Mouse (Mus musculus): Measurements from ENCODE around the gene Grid2.

Grid2 gene

DNA sequence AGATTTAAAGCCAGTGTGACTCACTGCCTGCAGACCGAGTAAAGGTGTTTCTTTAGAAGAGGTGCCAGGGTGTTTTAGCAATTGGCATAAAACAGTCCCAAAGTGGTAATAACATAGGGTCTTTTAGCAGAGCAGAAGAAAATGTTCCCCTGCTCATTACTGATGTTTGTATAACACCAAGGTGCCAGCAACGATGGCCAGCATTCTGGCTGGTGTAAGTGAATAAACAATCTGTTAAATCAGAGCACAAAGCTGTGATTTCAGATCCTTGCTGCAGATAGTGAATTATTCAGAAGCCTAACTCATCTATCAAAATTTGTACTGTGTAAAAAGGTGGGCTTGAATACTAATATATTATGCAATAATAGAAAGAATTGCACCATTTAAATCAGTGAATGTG lies 353.9 kb downstream of the Grid2 start:
- no peak for DNase-seq (ENCODE audit: low spot score in 2 of 2)

- DNase-seq (ENCODE audit: low spot score in 2 of 2) = no peak
Observed at GRCm38 (mm10) chr6:63635970-63636369, 380.3 kb downstream of the Grid2 start.

GRCm38 (mm10) chr6:63659423-63659822 lies 403.7 kb downstream of the Grid2 start:
- DNase-seq (ENCODE audit: low spot score in 2 of 2) = no peak

DNA sequence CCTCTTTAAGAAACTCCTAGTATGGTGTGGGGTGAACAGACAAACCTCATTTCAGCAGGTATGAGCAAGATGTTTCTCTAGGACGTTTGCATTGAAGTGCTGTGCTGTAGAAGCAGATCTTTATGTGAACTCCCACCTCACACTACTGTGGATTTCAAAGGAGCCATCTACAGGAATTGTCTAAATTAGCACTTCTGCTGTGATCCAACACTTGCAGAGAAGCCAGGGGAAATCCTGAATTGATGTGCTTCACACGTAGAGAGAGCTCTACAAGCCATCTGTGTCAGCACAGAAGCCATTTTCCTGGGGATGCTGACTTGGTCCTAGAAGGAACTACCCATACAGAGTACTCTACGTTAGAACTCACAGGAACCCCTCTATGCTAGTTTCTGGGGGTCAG lies 430.0 kb downstream of the Grid2 start:
- DNase-seq (ENCODE audit: low spot score in 2 of 2) = no peak

DNA sequence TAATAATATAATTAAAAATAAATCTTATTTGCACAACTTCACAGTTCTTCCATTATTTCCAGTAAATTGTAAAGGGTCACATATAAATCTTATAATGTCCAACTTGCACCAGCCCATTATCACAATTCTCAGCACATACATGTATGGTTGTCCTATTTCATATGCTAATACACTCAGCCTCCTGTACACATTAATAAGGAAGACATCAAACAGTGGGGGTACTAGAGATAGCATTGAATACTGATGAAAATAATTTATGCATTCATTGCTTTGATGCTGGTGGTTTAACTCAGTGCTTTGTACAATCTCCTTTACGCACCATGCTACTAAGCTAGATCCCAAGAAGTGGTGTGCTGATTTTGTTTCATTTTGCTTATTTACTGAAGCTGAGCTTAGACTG lies 446.0 kb downstream of the Grid2 start:
- no peak for DNase-seq (ENCODE audit: low spot score in 2 of 2)

DNA sequence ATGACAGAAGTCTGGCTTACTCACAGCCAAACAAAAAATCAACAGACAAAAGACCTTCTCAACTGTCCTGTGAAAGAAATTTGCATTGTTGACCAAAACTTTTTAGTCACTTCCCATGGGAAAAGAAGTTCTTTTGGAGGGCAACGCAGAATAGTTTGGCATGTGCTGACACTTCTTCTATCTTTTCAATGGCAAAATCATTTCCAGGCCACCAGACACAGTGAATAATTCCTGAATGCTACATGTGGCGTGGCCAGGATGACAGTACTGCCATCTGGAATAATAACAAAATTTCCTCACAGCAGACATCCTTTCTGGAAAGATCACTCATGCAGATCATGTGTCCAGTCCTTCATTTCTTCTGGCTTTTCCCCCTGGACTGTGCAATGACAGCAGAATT lies 478.1 kb downstream of the Grid2 start:
- DNase-seq (ENCODE audit: low spot score in 2 of 2) = no peak

DNA sequence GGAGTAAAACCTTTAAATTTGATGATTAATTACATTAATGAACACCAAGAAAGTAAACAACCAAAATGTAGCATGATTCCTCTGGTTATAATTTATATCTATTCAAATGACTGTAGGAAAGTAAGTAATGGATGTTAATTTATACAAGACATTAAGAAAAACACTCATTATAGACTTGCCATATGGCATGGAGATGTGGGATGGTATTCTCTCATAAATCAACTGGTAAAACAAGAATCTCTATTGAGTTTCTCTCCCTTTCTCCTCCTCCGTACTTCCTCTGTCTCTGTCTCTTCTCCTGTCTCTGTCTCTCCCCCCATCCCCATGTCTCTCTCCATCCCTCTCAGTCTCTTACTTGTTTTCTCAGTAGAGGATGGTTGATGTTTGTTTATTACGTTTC lies 506.9 kb downstream of the Grid2 start:
- no peak for DNase-seq (ENCODE audit: low spot score in 2 of 2)

DNA sequence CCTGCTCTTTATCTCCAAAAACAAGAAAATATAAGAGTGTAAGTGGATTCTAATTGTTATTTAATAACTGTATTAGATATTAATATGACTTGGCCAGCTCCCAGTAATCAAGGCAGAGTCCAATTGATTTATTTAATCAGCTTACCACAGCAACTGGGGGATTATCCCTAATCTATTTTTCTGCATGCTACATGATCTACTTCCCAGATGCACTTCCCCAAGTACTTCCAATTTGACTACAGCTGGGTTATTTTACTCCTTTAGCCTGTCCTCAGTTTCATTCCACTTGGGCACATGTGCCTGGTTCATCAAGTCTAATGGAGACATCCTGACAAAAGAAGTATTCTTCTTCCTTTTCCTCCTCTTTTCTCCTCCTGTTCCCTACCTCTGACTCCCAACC lies 539.0 kb downstream of the Grid2 start:
- no peak for DNase-seq (ENCODE audit: low spot score in 2 of 2)

DNA sequence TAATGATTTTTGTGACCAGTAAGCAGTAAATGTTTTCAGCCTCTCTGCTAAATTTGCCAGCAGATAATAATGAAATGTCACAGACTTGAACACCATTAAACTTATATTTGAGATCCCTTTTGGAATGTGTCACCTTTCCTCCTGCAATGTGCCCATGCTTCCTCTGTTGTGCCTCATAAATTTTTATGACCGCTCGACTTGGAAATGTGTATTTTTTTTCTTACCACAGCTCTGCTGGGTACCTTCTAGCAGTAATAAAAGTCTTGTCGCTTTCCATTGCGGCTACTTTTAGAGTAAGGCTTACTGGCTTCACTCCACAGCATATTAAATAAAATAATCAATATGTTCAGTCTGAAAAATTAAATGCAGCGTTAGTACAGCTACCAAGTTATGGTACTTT lies 564.6 kb downstream of the Grid2 start:
- no peak for DNase-seq (ENCODE audit: low spot score in 2 of 2)

DNA sequence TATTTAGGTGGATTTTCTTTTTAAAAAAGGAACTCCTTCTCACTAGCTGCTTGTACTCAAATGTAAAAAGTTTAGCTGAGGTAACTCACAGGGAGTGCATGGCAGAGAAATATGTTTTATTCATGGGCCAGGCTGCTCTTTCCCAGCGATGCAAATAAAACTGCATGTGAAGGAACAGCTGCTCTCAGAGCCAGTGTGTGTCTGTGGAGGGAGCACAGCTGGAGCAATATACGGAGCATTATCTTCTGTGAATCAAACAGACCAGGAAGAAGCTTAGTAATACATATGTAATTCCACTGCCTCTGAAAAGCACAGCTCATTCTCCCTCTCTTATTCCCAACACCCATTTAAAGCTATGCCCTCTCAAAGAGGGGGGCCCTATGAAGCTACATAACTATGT lies 607.0 kb downstream of the Grid2 start:
- DNase-seq (ENCODE audit: low spot score in 2 of 2) = no peak

GRCm38 (mm10) chr6:63877088-63877764 lies 621.5 kb downstream of the Grid2 start:
- no peak for DNase-seq (ENCODE audit: low spot score in 2 of 2)

DNA sequence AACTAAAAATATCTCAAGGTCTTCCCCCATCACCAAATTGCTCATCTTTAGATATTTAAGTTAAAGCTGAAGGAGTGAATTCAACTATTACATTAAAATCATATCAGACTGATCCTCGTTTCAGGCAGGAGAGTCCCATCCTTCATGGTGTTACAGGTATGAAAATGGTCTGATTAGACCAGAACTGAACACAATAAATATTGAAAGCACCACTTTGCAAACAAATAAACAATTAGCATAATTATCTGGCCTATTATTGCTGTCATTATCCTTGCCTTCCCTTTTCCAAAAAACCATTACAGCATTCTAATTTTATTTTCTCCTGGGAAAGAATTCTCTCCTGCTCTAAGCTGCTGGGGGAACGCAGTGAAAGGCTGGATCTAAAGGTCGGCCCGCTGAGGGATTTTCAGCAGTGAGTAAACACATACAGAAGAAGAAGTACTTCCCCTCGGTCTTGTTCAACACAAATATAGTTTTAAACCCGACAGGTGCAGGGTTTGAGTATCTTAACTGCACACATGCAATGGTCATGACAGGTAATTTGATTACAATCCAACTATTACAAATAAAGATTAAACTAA lies 622.2 kb downstream of the Grid2 start:
- no peak for DNase-seq (ENCODE audit: low spot score in 2 of 2)

DNA sequence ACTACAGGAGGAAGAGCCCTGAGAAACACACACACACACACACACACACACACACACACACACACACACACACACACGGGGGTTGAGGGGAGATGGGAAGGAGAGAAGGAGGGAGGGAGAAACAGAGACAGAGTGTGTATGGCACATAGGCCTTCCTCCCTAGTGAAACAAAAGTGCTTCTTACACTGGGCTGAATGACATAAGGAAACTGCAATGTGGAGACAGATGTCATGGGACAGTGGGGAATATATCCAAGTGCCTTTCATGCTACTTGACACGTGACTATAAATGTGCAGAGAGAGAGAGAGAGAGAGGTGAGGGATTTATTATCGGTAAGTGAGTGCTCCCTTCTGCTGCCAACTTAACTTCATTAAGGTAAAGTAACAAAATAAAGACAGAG lies 639.0 kb downstream of the Grid2 start:
- DNase-seq (ENCODE audit: low spot score in 2 of 2) = no peak

GRCm38 (mm10) chr6:63898171-63898570 lies 642.5 kb downstream of the Grid2 start:
- DNase-seq (ENCODE audit: low spot score in 2 of 2) = no peak

GRCm38 (mm10) chr6:63917035-63917570 lies 661.4 kb downstream of the Grid2 start:
- DNase-seq (ENCODE audit: low spot score in 2 of 2) = no peak

GRCm38 (mm10) chr6:63921951-63922350 lies 666.3 kb downstream of the Grid2 start:
- DNase-seq (ENCODE audit: low spot score in 2 of 2) = no peak

DNA sequence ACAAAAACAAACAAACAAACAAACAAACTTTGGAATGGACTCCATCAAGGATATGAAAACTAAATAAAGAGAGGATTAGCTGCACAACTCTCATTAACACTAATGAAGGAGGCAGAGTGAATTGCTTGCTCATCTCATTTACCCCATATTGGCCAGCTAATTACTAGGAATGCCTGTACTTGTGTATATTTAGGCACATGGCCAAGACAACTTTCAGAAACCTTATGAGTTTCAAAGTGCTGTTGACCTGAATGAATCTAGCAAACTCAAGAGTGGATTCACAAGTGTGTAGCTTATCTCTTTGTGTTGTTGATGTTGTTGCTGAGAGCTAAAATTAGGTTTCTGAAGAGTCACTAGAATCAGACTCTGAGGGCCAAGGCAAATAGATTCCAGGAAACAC lies 675.5 kb downstream of the Grid2 start:
- DNase-seq (ENCODE audit: low spot score in 2 of 2) = no peak

DNA sequence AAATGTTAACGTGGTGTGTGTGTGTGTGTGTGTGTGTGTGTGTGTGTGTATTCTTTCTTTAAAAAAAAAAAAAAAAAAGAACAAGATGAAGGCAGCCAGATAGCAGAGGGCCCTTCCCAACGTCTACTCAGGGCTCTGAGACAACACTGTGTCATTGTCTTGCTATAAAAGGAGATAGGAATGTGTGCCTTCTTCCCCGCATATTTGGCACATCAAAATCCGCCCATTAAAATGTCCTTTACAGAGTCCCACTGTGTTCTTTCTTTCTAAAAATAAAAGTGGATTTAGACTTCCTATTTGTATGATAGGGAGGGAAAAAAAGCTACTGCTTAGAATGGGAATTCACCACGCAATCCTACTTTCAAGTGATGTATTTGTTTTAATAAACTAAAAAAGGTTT lies 691.0 kb downstream of the Grid2 start:
- no peak for DNase-seq (ENCODE audit: low spot score in 2 of 2)

DNA sequence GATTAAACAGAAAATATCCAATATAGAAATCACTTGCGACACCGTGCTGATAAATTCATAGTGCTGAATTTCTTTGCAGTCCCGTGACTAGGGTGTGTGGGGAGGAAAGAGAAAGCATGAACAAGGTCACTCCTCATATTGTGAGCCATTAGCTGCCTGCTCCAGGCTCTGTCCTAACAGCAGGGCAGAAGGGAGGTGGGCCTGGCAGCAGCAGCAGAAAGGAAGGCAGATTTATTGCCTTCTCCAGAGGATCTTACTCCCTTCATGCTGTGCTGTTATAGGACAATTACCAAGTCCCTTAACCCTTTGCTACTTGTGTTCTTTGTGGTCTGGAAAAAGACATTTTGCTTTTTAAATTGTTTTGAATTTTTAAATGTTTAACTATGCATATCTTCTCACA lies 708.1 kb downstream of the Grid2 start:
- no peak for DNase-seq (ENCODE audit: low spot score in 2 of 2)

GRCm38 (mm10) chr6:63964269-63964668 lies 708.6 kb downstream of the Grid2 start:
- no peak for DNase-seq (ENCODE audit: low spot score in 2 of 2)

- DNase-seq (ENCODE audit: low spot score in 2 of 2) = no peak
Observed at GRCm38 (mm10) chr6:63964735-63965134, 709.1 kb downstream of the Grid2 start.

DNA sequence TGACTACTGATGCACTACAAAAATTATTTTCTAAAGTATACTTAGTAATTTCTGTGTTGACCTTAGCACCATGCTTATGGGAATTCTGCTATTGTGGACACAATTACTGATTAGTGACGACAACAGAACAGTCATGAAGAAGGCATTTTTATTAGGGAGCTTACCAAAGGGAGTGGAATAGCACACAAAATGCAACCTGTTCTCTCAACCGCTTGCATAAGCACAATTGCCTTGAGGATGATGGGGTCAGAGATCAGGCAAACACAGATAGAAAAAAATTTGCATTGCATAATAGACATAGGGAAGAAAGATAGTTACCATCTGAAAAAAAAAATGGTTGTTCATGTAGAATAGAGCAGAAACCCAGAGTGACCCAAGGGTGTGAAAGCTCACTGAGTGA lies 790.4 kb downstream of the Grid2 start:
- no peak for DNase-seq (ENCODE audit: low spot score in 2 of 2)

DNA sequence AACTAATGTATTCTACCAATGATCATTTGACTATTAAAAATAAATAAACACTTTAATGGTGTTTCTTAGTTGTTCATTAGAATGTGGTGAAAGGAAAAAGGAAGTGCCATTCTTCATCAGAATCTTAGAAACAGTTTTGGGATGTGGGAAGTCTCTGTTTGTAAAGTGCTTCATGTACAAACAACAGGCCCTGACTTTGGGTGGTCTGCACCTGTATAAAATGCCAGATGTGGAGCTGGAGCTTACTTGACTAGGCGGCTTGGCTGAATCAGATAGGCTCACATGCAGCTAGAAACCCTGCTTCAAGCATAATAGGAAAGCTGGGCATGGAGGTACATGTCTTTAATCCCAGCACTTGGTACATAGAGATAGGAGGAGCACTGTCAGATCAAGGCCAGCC lies 791.1 kb downstream of the Grid2 start:
- DNase-seq (ENCODE audit: low spot score in 2 of 2) = no peak

DNA sequence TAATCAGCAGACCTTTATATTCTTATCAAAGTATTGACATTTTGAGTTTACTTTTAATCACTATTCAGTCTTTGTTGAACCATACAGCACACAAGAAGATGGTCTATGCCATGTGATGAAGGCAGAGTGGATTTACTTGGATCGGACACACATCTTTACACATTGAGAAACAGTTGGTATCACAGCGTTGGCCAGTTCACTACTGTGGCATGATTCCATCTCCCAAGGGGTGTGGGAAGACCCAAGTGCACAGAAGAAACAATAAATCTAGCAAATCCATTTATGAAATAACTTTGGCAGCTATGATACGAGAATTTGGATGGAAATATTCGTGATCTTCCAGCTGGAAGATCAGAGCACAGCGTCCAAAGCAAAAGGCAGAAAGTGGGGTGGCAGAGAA lies 792.3 kb downstream of the Grid2 start:
- no peak for DNase-seq (ENCODE audit: low spot score in 2 of 2)

Data from spleen, postnatal 36 days (tissue).